Mouse (Mus musculus): ENCODE data around the gene Nsl1. TPM values are rescaled to one million over a fixed set of nuclear protein-coding genes. Genes with fewer than 3 reads are reported as not detected.

Nsl1 gene
- total RNA-seq, 2 experiments from 2014 or later: 1.2 to 2.6 TPM

DNA sequence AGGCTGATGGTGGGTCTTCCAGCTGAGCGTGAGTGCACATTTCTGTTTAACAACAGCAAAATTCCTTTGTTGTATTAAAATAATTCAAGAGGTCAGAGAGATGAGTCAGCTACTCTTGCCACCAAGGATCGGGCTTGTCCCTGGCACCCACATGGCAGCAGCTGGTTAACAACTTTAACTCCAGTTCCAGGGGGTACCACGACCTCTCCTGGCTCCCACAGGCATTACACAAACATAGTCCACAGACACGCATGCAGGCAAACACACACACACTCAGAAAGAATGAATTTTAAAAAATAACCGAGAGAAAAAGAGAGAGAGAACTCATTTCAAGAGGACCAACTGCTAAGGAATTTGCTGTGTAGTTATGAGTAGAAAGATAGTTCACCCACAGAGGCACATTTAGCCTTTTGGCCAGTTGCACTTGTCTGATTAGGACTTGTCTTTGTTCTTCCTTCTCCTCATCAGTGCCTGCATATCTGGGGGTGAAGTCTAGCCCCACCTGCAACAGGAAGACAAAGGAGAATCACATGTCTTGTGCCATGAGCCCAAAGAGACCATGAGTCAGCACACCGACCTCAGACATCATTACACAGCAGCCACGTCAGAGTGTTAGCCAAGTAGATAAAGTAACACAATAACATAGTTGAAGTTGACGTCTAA is 7.8 kb upstream of the Nsl1 start:
- peak; percentile 14 for DNase-seq

DNA sequence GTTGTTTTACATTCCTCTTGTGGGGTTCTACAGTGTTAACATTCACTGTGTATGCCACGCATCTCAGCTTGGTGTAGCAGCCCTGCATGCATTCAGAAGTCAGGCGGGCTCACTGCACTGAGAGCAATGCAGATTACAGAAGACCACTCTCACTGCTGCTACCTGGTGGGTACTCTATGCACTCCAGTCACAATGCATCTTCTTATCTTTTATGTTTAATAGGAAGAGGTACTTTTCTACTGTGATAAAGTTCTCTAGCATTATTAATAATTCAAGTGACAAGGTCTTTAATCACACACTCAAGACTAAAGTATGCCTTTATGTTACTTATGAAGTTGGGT is 7.3 kb upstream of the Nsl1 start:
- no peak for DNase-seq

DNA sequence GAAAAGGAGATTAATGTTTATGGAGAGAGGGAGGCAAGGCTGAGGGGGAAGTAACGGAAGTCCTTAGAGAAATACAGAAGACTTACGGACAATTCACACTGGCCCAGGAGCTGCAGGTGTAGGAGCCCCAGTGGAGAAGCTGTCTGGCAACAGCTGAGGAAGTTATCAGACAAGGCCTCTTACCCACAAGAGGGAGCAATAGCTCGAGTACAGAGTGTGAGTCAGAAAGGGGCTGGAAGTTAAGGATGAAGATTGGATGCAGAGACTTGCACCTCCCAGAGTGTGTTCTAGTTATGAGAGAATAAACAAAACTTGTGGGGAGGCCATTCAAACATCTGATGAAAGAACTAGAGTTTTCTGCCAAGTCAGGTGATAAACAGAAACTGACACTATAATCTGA is 5.4 kb upstream of the Nsl1 start:
- DNase-seq: no peak

DNA sequence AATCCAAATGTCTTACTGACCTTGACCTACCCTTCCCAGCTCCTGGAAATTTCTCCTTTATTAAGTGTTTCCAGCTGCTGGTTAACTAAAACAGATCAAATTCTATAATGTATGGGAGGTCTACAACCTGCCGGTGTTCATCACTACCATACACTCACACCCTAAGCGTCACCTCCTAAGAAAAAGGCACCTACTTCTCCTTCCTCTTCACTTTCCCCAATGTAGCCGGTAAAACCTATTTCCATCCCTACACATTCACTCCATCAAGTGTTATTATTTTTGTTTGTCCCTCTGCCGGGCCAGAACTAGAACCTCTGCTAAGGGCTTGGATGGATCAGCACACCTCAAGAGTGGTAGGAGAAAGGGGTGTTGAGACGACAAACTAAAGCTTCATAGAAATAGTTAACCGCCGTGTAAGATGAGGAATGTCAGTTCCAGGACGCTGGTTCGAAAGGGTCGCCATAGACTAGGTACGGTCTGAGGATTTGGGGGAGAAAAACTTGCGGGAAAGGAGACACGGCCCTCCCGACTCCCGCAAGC is 501 bp upstream of the Nsl1 start:
- DNase-seq: no peak

DNA sequence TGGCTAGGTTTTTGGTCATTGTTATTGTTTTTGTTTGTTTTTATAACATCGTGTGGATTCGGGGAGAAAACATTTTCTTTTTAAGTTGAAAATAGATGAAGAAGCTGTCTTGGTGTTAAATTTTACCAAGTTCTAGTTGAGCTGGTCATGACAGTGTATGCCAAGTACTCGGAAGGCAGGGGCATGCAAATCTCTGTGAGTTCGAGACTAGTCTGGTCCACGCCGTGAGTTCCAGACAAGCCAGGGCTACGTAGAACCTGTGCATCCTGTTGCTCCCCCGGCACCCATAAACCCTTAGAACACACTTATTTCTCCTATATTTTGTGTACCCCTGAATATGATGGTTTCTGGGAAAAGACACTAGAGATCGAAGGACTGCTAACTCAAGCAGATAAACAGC is 888 bp downstream of the Nsl1 start:
- DNase-seq: no peak

DNA sequence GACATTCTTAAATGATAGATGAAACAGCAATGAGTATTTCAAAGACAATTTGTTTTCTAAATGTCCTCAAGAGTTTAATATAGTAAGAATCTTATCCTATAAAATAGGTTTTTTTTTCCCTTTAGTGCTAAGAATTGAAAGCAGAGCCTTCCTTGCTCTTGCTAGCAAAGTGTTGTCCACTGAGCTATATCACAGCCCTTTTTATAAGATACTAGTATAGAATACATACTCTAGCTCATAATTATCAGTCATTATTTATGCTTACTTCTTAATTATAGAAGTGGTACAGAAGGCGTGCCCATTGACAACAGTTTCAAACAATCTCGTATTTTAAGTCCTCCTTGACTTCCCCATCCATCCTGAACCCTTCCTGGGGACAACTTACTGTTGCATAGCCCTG is 1.7 kb downstream of the Nsl1 start:
- DNase-seq: no peak

DNA sequence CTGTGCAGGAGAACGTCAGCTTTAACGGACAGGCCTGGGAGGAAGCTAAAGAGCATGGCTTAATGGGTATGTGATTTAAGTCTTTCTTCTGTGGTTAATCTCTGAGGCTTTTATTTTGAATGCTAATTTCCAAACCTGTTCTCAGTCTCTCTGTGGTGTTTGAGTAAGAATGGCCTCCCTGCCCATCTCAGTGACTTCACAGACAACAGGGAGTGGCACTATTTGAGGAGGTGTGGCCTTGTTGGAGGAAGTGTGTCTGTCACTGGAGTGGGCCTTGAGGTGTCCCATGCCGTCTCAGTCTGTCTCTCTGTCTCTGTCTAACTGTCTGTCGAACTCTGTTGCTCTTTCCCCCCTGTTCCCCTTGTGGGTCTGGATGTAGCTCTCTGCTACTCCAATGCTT is 2.4 kb downstream of the Nsl1 start:
- DNase-seq: no peak

DNA sequence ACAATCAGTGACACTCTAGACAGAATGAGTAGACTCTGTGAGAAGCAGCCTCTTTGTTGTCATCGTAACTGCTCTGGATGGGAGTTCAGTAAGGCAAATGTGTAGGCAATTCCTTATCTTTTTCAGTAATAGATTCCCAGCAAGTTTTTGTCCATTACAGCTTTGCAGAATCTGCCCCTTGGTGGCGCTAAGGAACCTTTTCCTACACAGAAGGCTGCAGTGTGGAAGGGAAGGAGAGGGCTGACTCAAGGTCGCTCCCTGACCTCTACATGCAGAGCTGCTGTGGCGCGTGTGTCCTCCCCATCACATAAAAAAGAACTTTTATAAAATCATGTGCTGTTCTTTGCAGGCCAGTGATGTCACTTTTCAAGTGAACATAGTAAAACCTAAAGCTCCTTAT is 5.6 kb downstream of the Nsl1 start:
- DNase-seq: no peak

DNA sequence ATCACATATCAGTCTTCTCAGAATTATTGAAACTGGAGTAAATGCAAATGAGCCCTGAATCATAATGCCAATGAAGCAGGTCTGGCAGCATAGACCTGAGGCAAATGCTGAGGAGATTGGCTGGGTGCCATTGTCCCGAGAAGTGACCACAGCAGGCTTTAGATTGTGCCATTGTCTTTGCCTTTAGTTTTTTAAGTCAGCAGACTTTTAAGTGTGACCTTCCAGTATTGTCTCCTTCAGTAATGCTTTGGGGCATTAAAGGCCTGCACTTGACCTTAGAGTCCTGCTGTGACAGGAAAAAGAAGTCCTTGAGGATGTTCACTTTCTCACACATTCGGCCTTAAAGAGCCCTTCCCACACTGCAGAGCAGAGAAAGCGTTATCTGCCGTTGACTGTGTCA is 7.4 kb downstream of the Nsl1 start:
- DNase-seq: no peak

DNA sequence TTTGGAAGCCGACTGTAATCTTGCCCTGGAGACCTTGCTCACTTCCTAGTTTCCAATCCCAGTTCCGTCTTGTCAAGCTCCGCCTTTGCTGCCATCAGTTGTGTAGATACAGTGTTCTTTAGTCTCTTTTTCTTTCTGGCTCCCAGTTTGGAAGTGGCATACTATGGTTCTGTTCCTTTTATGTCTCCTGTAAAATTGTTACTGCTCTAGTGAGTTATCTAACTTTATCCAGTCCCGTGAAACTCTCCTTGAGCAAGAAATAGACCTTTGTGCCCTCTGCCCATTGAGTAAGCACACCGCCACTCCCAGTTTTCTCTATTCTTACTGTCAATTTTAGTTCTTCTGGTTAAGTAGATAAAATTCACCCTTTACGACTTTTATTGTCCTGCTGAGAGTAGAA is 8.8 kb downstream of the Nsl1 start:
- no peak for DNase-seq

DNA sequence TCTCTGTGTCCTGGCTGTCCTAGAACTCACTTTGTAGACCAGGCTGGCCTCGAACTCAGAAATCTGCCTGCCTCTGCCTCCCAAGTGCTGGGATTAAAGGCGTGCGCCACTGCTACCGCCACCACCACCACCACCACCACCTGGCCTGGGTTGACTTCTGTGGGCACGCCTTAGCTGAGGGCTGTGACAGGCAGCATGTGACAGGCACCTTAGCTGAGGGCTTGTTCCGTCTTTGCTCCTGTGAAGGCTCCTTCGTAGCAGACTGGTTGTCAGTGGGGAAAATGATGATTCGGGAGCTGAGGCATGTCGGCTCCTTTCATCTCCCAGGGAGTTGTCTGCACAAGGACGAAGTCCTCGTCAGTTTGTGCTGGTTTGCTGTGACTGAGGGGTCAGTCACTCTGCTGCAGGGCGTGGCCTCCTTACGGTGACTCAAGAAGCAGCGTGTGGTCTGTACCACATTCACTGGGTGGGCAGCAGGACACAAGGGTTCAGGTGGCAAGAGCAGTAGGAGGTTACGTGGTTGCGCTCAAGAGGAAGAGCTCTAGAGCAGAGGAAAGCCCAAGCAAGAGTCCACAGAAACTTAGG is 9.6 kb downstream of the Nsl1 start:
- DNase-seq: no peak

DNA sequence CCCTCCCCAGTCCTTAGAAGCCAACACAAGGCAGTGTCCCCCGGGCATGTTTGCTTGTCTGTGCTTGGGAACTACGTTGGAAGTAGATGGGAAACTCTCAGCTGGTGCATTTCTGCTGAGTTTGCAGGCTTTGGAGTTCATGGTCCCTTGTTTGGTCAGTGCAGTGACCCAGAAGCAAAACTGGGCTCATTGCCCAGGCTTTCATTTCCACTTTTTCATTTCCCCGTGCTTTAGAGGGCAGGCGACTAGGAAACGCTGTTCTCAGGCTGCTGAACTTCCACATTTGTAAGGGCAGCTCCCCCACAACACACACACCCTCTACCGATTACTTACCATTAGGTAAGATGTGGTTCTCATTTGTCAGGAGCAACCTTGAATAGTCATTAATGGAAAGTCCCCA is 10.2 kb downstream of the Nsl1 start:
- peak; percentile 13 for DNase-seq

DNA sequence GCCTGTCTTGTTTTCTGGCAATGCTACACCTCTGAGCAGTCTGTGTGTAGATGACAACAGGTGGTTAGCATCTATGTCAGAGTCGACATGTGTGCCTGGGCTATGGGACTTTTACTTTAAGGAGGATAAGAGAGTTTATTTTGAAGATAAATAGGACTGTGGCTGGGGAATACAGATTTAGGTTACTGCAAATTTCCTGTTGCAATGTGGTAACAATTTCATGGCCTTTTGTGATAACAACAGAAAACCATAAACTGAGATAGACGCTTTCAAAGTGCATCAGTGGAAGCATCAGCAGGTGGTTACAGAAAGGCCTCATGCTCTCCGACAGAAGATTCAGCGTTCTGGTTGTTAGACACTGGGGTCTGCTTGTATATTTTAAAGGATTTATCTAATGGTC is 10.7 kb downstream of the Nsl1 start:
- no peak for DNase-seq

DNA sequence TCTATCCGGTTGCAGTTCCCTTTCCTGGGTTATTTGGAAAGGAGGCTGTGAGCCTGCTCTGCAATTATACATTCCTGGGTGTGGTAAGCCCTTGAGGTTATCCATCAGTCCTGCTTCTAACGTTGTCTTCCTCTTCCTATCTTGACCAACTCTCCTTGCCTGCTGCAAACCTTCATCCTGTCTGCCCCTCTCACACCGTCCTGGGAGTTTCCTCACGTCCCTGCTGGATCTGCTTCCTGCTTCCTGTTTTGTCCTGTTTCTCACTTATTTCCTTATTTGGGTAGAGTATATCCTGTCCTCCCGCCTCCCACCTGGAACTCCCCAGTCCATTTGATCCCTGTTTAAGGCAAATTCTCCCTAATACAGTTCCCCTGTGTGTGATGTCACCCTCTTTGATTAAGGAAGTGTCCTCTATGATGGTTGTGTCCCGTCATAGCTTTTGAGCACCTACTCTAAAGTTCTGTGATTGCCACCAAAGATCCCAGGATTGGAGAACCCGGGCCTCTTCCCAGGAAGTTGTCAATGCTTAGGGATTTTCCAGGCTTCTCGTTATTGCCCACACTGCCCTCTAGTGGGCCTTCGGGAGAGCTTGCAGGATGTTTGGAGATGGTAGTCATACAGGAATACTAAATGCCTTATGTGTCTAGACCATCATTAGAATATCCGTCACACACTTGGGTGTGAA is 12.5 kb downstream of the Nsl1 start:
- DNase-seq: peak; percentile 51

DNA sequence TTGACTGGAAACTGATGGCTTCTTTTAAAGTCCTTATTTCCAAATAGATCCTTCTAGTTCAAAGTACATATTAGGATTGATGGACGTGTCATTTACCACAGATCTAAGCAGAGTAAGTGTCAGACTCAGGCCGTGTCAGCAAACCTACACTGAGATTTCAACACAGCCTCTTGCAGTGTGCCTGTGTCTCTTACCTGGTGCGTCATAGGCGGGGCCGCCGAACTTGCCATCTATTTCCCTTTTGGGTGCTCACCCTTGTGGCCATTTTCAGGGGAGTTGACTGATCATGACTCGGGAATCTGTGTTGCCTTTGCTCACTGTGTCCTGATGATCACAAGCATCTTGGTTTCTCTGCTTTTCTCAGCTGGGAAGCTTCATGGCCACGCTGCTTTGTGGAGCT is 20.4 kb downstream of the Nsl1 start:
- DNase-seq: no peak

DNA sequence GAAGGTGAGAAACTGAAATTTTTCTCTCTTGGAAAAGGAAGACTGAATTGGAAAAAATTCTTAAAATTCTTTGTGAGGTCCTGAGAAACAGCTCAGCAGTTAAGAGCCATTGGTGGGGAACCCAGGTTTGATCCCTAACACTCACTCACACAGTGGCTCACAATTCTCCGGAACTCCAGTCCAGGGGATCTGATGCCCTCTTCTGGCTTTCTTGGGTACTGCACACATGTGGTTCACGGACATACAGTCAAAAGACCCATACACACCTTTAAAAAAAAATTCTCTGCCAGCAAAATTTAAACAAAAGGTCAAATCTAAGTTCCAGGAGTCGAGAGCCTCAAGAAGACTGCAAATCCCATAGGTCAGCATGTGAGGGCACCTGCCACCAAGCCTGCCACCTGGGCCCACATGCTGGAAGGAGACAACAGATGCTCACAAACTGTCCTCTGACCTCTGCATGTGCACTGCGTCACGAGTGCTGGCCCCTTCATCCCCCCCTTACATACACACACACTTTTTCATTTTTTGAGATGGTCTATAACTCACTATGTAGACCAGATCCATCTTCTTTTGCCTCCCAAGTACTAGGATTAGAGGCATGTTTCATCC is 22.2 kb downstream of the Nsl1 start:
- peak; percentile 60 for DNase-seq

DNA sequence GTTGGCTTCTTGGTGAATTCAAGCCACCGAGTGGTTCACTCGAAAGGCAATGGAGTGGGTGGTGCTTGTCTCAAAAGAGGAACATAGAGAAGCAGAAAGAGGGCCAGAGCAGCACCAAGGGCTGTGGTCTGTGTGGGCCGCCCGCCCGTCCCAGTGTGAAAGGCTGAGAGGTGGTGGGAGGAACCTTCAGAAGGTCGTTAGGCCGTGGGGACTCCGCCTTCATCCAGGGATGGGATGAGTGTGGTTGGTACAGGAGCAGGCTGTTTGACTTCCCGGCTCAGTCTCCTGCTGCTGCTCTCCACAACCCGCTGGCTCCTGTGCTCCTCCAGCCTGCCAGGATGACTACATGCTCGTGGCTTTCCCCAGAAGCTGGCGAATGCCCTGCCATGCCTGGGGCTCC is 22.8 kb downstream of the Nsl1 start:
- DNase-seq: no peak

DNA sequence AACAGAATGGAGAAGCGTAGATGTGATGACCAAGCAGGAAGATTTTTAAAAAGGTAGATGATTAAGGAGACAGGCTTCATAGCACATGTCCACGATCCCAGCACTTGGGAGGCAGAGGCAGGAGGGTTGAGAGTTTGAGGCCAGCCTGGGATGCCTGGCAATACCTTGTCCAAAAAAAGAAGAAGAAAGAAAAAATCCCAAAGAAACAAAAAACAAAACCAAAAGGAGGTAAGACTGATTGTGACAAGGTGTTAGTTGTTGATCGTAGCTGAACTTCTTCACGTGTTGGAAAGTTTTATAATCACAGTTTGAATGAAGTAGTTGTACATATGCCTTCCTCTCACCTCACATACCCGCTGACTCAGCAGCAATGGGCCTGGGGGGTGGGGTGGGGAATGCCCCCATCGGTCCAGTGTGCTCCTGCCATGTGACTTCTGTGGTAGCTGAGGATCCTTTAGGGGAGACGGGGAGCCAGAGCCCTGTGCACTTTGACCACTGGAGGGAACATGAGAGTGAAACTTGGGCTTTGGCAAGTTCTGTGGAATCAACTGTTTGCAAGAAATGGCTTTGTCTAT is 23.6 kb downstream of the Nsl1 start:
- DNase-seq: no peak

DNA sequence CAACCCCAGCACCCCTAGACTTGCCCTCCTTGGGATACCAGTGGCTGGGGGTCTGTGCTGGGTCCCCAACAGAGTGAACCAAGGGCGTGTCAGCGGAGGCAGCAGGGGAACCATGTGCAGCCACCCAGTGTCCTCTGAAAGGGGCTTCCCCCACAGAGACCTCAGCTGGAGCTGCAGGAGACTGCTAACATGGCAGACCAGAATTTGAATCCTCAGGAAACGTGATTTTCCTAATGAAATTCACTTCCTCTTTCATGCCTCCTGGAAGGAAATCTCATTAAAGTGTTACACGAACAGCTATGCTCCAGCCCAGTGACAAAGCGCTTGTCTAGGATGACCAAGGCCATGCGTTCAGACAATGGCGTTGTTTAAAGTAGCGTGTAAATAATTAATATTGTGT is 24.1 kb downstream of the Nsl1 start:
- no peak for DNase-seq

DNA sequence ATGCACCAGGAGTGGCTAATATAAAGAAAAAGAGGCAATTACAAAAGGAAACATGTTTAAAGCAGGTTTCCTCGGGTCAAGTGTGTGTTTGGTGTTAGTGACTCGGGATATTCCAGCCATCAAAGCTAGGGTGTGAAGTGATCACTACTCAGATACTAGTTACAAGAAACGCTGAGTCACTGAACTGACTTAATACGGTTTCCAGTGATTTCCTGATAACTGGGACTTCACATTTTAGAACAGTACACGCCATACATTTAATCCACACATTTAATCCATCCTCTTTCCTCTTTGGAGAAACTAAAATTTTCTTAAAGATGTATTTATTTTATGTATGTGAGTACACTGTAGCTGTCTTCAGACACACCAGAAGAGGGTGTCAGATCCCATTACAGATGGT is 25.1 kb downstream of the Nsl1 start:
- no peak for DNase-seq

DNA sequence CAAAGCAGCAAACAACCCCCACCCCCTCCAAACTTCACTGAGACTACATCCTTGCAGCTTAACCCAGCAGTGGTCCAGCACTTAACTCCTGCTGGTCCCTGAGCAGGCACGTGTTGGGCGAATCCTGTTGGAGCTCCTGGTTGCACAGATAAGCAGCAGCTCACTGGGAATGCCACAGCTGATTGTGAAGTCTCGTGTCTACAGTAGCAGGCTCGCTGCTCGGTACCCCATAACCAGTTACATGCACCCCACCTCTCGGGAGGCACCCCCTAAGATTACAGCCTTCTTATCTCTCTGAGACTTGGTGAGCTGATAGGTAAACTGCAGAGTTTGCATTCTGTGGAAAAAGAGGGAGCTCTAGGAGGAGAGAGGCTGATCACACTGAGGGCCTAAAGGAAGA is 26.5 kb downstream of the Nsl1 start:
- no peak for DNase-seq

DNA sequence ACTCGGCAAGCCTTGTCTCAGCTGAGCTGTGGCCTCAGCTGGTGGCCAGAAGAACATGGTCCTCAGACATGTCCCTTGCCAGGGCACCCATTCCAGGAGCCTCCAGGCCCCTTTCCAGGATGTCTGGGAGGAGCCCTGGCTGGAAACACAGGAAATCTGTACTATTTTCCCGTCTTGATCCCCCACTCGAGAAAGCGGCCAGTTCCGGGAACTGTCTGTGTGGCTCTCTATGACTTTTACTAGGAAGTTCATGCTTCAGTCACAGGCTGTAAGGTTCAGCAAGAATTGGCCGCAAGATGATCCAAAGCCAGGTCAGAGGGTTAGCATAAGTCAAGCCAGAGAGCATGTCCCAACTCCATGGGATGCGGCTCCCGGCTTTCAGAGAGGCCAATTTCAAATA is 29.2 kb downstream of the Nsl1 start:
- DNase-seq: no peak

DNA sequence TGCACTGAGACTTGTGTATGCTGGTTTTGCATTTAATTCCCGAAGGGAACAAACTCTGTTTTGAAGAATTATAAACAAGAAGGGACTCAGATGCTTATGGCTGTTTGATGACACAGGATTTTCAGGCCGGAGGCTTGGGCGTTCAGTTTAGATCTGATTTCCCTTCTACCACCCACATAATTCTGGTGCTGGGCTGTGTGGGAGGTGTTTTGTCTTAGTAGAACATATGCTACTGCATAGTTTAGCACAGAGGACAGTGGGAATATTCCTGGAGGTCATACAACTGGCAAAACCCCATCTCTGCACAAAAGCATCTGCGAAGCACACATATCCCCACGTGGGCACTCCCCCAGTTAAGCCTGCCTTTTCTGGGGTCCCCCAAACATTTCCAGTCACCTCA is 30.8 kb downstream of the Nsl1 start:
- DNase-seq: no peak

Data from gastrocnemius, postnatal 10 days (tissue).